Comparison of ENCODE assay signal across 8 mouse cellular contexts in genomic region chr12:86806031-86806922, GRCm38 (mm10).
DNase-seq lines count a peak whose midpoint lies in the region; ATAC-seq and TF ChIP-seq lines count a peak whose summit lies in the region.

No protein-coding gene starts in this region.

- H3K4me3 ChIP-seq in E14TG2a.4 (replicated peaks; ENCODE audit: low read length), result peak overlapping the region; percentile 69
- H3K4me3 ChIP-seq in limb, embryonic 14.5 days (replicated peaks; ENCODE audit: low read length), result peak overlapping the region; percentile 16
- H3K4me3 ChIP-seq in neural tube, embryonic 15.5 days (replicated peaks), result no peak overlapping the region

- no peaks in the 10 kb centered on the region for H3K36me3 ChIP-seq in E14TG2a.4 (ENCODE audit: insufficient read depth, low read length)
- no peaks in the 10 kb centered on the region for H3K36me3 ChIP-seq in limb, embryonic 14.5 days (ENCODE audit: control insufficient read depth, insufficient read depth, low read length)
- no peaks in the 10 kb centered on the region for H3K36me3 ChIP-seq in neural tube, embryonic 15.5 days

- peak overlapping the region; percentile 42 for H3K4me2 ChIP-seq in limb, embryonic 14.5 days (replicated peaks; ENCODE audit: low read depth, low read length, severe bottlenecking)
- peak overlapping the region; percentile 45 for H3K4me2 ChIP-seq in neural tube, embryonic 15.5 days

- 0 out of 2 replicates have a peak overlapping the region, but pooled peaks have one; percentile 25 for H3K9ac ChIP-seq in limb, embryonic 14.5 days (ENCODE audit: low read depth, low read length, severe bottlenecking)
- 0 out of 2 replicates have a peak overlapping the region, but pooled peaks have one; percentile 2 for H3K9ac ChIP-seq in neural tube, embryonic 15.5 days (replicated peaks)

- no peaks in the 10 kb centered on the region for H3K27me3 ChIP-seq in E14TG2a.4 (ENCODE audit: insufficient read depth, low read length)
- H3K27me3 ChIP-seq in limb, embryonic 14.5 days (ENCODE audit: control insufficient read depth, insufficient read depth, low read length), result no peaks in the 10 kb centered on the region
- H3K27me3 ChIP-seq in neural tube, embryonic 15.5 days (replicated peaks), result no peaks in the 10 kb centered on the region

- peak overlapping the region; percentile 76 for H3K27ac ChIP-seq in limb, embryonic 14.5 days (replicated peaks; ENCODE audit: low read depth, low read length)
- peak overlapping the region; percentile 98 for H3K27ac ChIP-seq in neural tube, embryonic 15.5 days (replicated peaks)

- no peaks in the 10 kb centered on the region for H3K9me3 ChIP-seq in E14TG2a.4 (ENCODE audit: low read length)
- H3K9me3 ChIP-seq in limb, embryonic 14.5 days (ENCODE audit: control insufficient read depth, low read length), result no peaks in the 10 kb centered on the region
- H3K9me3 ChIP-seq in neural tube, embryonic 15.5 days (replicated peaks), result no peaks in the 10 kb centered on the region

- peaks cover 99% of the 10 kb centered on the region for H3K4me1 ChIP-seq in E14TG2a.4 (replicated peaks; ENCODE audit: low read depth, low read length)
- peaks cover 73% of the 10 kb centered on the region for H3K4me1 ChIP-seq in limb, embryonic 14.5 days (ENCODE audit: control insufficient read depth, insufficient read depth, low read length)
- peaks cover 99% of the 10 kb centered on the region for H3K4me1 ChIP-seq in neural tube, embryonic 15.5 days

- no peak for TF ChIP-seq CTCF in E14TG2a.4 (conservative IDR thresholded peaks at IDR 0.05; ENCODE audit: low read length)

- DNase-seq in cerebellum, adult 11 months, result peak; percentile 66
- peak; percentile 77 for DNase-seq in embryo, embryonic 11.5 days (ENCODE audit: low read depth, low spot score)
- DNase-seq in induced T-regulatory cell, adult 2 months (ENCODE audit: low read depth), result peak; percentile 72
- peak; percentile 85 for DNase-seq in limb, embryonic 14.5 days (ENCODE audit: low spot score)

- ATAC-seq in cerebellum, adult (ENCODE audit: insufficient number of reproducible peaks, low FRiP score, low TSS enrichment), result no peak
- no peak for ATAC-seq in limb, embryonic 14.5 days (ENCODE audit: low FRiP score, low read depth)
- ATAC-seq in neural tube, embryonic 15.5 days (ENCODE audit: low FRiP score), result peak; percentile 39
- ATAC-seq in megakaryocyte-erythroid progenitor cell, adult 5-6 weeks (replicated peaks; ENCODE audit: low FRiP score, low TSS enrichment, poor library complexity, severe bottlenecking), result no peak

- WGBS in limb, embryonic 14.5 days, result 5% methylated on average over 17 of the region's 20 CpGs
- 9% methylated on average over 18 of the region's 20 CpGs for WGBS in neural tube, embryonic 15.5 days

- TF ChIP-seq POLR2A in limb, embryonic 14.5 days (IDR thresholded peaks at IDR 0.05; ENCODE audit: borderline replicate concordance, extremely low read depth, insufficient read depth, insufficient read length), result no peak
